Mouse (Mus musculus): Measurements from ENCODE around the gene Hes5.

The Hes5 gene

DNA sequence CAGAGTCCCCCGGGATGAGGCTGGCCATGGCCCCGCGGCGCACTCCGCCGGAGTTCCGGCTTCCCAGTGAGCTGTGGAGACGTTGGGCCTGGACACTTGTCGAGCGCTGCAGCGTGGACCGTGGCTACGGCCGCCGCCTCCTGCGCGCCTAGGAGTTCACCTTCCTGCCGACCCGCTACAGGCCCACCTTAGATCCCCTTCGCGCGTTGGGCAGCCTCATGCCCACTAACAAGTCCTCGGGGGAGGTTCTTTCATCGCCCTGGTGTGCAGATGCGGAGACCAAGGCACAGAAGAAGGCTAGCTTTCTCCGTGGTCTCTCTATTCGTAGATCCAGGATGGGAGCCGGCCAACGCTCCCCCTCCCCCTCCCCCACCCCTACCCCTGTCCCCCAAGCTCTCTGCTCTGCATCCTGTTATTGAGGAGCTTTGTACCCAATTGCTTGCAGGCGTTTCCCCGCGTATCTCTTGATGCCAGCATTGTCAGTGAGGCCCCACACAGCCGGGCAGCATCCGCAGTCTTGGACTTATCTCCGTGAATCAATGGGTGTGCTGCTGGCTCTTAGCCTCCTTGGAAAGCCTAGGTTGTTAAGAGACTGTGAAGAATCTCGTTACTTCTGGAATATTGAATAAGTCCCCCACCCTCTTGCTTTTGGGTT, 4.0 kb downstream of the Hes5 start:
- DNase-seq: peak; percentile 53 to 56

DNA sequence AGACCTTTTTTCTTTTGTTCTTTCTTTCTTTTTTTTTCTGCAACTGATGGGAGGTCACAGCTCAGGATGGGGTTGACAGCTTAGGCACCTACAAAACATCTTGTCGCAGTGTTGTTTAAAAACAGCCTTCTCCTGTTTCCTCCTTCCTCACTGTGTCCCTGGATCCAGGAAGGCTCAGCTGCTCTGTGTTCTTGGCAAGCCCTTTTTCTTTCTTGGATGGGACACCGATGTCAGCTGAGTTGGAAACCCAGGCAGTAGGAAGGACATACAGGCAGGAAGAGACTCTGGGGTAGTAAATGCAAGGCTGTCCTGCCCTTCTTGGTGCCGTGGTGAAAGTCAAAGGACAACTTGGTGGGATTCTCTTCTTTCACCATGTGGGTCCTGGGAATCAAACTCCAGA, 5.1 kb downstream of the Hes5 start:
- DNase-seq: peak; percentile 46 to 57

DNA sequence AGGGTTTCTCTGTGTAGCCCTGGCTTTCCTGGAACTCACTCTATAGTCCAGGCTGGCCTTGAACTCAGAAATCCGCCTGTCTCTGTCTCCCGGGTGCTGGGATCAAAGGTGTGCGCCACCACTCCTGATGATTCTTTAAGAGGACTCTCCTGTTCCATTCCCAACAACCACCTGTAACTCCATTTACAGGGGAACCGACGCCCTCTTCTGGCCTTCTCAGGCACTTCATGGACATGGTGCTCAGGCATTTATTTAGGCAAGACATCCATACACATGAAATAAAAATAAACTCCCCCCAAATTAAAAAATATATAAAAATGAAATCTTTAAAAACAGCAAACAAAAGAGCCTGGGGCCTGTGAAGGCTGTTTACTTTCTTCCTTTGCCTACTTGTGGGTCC, 6.5 kb downstream of the Hes5 start:
- peak; percentile 80 to 86 for DNase-seq

DNA sequence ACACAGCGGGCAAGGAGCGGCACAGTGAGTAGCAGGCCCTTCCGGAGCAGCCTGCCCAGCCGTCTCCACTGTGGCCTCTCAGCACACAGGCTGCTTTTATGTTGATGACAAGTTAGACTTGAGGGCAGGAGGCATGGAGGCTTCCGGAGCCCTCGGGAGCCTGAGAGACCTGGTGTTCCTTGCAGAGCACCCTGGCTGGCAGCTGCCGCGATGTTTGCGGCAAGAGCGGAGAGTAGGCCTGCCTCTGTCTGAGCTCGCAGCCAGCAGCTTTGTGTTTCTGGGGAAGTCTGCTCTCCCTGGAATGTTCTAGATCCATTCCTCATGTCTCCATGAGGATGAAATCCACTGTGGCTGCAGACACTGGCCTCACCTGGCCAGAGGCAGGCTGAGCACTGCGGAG, 11.8 kb downstream of the Hes5 start:
- DNase-seq: no peak

DNA sequence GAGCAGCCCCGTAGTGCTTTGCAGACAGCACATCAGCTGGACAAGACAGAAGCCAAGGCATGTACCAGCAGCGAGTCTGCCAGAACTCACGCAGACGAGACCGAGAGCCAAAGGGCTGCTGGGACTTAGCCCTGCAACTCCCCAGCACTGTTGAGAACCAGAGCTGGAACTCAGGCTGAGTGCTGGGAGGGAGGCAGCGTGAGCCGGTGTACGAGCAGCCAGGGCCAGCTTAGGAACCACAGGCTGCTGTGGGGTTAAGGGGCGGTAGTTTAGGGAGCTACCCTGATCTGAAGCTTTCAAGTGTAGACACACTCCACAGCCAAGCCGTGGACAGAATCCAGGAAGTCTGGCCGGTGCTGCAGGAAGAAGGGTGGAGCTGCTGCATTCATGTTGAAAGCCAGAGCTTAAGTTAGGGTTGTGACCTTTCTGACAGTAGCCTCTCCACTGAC, 13.5 kb downstream of the Hes5 start:
- peak; percentile 58 to 69 for DNase-seq

DNA sequence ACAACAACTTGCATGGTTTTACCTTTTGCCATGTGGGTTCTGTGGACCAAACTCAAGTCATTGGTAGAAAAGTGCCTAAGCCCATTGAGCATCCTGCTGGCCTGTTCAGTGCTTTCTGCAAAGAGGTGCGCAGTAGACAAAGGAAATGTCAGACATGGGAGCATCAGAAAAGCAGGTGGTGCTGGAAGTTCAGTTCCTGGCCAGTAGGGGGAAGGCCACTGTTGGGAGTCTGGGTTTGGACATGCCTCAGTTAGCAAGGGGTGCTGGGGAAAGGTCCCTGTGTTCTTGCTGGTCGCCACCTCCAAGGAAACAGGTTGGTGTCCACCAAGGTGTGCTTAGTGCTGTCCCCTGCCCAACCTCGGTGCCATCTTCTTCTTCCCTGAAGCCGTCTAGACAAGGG, 19.4 kb downstream of the Hes5 start:
- DNase-seq: peak in 1 of 2 experiments; percentile 50

DNA sequence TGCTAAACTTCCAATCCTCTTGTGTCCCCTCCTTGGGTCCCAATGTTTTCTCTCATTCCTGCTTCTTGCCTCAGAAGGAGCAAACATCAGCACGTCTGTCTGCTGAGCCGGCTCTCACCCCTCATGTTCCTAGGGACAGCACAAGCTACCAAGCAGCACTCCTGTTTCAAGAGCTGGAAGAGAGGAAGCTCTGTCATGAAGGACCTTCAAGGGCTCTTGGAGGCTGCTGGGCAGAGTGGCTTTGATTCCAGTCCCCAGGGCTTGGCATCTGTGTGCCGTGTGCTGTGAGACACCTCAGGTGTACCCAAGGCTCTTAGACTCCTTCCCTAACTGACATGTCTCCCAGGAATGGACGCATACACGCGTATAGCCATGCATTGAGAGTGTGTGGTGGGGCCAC, 20.4 kb downstream of the Hes5 start:
- DNase-seq: no peak

DNA sequence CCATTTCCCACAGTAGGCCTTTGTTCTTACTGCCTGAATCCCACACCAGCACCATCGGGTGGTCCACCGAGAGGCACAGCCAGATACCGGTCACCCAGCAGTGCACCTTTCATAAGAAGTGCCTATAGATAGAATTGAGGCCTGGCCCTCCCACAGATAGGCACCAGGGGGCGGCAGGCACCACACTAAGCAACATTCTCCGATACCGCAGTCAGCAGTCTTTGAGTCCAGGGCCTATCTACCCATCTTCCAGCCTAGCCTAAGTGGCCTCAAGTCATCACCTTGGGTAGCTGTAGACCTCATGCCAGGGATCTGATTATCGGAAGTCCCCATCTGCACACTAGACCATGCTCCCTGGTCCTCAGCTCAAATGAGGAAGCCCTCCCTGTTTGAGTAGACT, 20.8 kb downstream of the Hes5 start:
- DNase-seq: peak; percentile 82 to 84

DNA sequence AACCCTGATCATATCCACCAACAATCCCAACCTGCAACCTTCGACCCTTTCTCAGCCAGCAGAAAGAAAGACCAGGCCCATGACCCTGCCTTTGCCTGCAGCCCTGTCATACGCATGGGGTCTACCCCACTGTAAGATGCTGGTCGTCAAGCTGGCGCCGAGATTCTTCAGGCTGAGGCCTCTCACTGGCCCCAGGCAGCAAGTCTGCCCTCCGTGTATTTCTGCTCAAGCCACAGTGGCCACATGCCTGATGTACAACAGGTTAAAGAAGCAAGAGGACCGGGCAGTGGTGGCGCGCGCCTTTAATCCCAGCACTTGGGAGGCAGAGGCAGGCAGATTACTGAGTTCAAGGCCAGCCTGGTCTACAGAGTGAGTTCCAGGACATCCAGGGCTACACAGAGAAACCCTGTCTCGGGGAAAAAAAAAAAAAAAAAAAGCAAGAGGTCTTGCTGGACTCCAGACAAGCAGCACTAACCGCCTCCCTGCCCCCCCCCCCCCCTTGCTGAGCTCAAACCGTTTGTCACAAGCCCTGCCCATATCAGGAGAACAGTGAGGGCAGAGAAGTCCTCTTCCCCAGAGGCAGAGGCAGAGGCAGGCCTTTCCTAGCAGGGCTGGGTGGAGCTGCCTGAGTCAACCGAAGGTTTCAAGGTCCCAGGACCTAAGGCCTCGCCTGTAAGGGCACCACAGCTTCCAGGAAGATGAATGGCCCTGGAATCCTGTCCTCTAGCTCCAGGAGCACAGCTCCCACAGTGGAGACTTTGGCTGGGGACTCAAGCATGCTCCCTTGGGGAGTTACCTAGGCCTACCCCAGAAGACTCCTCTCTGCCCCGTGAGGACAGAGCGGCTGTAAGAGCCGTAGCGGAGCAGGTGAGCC, 21.8 kb downstream of the Hes5 start:
- DNase-seq: no peak

DNA sequence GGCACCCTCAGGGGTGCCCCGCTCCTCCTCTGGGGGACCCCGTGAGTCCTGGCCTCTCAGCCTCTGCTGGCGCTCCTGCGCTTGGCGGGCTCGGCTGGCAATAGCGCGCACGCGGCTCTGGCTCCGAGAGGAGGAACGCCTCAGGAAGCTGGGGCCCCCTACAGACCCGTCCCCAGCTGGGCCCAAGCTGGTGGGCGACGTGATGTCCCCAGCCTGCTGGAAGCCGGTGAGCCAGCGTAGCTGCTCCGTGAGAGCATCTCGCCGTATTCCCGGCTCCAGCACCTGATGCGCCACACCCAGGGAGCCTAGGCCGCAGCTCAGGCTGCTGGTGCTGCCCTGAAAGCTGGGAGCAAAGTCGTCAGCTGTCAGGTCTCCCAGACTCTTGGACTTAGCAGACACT, 23.0 kb downstream of the Hes5 start:
- DNase-seq: peak; percentile 39 to 43

DNA sequence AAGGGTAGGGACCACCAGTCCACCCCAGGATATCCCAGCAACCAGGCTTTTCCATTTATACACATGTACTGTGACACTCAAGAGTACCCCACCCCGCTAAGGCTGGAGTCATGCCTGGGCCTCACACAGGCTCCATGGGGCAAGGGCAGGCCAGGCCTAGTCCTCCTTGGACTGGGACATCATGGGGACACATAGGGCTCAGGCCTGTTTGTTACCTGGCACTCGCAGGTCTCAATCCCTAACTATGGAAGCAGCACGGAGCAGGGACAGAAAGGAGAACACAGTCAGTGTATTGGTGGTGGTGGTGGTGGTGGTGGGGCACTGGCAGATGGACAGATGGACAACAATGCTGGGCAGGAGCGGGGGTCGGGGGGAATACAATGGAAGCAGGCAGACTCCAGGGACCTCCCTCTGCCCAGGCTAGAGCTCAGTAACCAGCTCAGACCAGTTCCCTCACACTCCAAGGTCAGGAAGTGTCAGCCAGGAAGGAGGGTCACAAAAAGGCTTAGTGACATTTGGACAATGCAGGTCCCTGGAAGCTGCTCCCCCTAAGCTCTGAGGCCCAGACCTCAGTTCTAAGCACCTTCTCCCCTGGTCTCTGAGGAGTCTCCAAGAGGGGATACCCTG, 24.5 kb downstream of the Hes5 start:
- no peak for DNase-seq

DNA sequence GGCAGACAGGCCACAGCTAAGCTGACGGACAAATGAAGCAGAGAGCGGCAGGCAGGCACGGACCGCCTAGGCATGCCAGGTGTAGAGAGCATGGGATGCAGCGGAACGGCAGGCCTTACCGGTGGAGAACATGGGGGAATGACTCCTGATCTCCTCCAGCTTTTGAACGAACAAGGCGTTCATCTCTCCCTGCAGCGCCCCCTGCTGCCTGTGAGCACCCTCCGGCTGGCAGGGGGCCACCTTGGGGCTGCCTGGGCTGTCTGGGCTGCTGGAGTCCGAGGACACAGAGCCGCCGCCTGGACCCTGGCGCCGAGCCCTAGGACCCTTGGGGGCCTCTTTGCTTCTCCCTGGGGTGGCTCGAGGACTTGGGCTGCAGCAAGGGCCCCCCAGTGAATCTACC, 25.4 kb downstream of the Hes5 start:
- DNase-seq: peak; percentile 84 to 88

DNA sequence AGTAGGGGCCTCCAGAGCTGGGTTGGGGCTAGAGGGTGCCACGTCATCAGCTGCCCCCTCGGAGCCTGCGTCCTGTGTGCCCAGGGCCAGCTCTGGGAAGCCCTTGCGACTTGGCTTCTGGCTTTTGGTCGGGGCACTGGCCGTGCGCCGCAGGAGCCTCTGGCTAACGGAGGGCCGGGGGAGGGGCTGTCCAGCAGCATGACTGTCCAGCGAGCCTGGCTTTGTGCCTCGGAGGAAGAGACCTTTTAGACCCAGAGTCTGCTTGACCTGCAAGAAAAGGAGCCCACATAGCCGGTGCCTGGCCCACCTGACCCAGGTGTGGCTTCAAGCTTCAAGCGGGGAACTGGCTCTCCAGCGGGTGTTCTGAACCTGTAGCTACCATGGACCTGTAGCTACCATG, 26.0 kb downstream of the Hes5 start:
- no peak for DNase-seq

DNA sequence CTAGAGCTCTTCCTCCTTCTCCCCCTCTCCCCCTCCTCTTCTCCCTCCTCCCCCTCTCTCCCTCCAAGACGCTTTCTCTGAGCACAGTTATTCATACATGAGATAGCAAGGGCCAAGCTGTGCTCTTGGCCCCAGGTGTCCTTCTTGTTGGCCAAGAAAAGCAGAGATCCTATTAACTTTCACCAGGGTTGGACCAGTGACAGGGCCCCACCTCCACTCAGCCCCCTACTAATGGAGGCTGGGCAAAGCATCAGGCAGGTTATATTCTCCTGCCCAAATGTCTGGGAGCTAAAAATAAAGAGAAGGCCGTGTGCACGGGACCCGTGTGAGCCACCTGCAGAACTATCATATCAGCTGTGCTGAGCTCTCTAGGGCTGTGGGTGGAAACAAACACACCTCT, 34.2 kb downstream of the Hes5 start:
- DNase-seq: peak; percentile 70 to 78

DNA sequence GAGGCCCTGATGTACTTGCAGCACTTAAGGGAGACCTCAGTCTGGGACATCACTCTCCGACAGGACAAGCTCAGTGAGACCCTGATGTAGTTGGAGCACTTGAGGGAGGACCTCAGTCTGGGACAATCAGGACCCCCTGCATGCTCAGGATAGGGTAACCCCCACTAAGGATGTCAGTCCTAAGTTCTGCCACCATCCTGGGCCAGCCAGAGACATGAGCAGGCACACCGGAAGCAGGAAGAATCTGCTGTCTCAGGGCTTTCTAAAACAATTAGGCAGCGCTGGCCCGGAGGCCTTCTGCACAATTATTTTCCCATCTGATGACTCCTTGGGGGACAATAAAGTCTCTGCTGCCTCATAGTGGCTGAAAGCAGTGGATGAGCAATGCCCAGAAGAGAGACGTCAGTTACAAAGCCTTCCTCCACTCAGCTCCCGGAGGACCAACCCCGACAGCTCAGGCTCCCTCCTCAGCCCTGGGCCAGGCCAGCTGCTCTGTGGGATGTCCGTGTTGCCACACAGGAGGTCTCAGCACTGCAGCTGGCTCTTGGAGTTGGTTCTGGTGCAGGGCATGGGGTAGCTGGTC, 35.9 kb downstream of the Hes5 start:
- DNase-seq: peak; percentile 40 to 51

DNA sequence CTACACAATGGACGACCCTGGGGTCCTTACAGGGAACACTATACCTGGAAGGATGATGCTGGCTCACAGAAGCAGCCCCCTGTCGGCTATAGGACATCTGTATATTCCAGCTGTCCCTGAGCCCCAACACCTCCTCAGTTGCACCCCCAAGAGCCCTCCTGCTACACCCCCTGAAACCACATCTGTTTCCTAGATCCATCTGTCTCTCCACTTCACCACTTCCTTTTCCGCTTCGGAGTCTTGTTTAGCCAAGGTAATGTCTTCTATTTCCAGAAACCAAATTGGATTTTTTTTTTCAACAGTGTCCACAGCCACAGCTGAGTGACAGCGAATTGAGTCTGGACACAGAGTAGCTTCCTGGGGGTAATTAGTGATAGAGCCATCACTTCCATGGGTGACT, 38.7 kb downstream of the Hes5 start:
- no peak for DNase-seq

DNA sequence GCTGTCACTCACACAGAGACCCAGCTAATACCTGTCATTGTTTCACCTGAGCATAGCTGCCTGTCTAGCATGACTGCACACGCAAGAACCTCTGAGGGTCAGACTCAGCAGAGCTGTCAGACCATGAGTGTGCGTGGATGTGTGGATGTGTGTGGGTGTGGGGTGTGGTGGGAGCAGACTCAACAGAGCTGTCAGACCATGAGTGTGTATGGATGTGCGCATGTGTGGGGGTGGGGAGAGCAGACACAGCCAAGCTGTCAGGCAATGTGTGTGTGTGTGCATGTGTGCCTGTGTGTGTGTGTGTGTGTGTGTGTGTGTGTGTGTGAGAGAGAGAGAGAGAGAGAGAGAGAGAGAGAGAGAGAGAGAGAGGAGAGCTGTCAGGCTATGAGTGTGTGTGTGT, 44.6 kb downstream of the Hes5 start:
- no peak for DNase-seq

DNA sequence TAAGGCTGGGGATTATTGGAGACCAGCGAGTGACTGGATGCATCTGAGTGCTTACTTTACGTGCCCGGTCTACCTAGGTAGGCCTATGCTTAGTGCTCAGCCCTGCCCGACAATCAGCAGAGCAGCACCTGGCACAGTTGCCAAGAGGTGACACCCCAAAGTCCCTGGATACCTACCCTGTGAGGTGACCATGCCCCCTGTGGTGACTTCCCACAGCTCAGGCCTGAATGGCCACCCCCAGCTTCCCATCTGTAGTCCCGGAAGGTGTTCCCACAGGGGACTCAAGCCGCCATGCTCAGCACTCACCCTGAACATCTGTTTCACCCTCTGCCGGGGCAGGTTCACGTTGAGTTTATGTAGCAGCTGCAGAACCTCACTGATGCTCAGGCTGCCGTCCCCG, 45.6 kb downstream of the Hes5 start:
- DNase-seq: no peak

DNA sequence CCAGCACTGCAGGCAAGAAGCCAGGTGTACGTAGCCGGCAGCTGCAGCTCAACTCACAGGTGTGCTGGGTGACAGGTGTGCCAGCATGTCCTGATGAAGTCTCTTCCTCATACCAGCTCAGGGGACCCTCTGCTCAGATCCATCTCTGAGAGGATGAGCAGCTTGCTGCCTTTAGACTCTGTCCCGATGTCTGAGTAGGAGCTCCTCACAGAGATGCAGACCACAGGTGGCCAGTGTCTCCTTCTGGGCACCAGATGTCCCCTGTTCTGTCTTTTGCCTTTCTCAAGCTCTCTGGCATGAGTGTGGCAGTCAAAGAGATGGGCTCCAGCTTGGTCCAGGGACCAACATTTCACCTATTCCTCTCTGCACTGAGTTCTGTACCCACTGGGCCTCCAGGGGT, 46.9 kb downstream of the Hes5 start:
- DNase-seq: peak in 1 of 2 experiments; percentile 52

DNA sequence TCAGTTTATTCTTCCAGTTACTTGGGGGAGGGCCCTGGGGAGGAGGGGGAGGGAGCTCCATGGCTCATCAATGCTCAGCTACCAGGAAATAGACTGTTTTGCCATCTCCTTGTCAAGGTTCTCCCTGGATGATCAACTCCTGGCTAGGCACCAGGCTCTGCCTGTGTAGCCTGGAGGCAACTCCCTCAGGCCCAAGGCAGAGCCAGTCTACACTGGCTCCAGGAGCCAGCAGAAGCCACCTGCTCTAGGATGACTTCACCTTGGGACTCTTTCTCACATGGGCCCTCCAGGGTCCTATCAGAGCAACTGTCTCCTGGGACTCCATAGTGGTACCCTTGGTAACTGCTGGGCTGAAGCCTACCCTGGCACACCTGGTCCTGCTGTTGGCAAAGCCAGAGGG, 47.4 kb downstream of the Hes5 start:
- no peak for DNase-seq

DNA sequence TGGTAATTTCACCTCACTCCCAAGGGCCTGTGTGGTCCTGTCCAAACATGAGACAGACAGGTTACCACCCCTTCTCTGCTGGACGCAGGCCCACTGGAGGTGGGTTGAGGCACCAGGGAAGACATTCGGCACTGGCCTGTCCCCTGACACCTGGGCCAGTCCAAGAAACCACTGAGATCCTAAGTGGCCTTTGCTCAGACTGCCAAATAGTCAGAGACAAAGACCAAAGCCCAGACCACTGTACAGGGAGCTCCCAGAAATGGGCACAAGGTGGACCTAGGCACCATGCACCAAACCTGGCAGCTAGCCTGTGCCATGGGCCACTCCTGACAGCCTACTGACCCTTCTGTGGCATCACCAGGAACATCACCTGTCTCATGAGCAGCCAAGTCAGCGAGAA, 48.5 kb downstream of the Hes5 start:
- peak in 1 of 2 experiments; percentile 37 for DNase-seq

DNA sequence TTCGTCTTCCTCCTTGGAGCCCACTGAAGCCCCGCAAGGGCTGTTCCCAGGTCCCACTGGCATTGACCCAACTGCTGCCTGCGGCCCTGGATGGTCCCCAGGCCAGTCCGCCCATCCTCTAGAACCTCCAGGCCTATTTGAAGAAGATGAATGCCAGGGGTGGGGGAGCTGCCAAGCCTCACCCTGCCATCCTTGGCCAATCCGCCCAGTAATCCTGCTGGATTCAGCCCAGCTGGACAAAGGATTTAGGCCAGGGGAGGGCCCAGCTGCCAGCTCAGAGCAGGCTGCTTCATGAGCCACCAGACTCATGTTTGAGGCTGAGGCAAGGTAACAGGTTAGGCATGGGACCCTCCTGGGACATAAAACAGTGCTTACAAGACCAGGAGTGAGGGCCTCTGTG, 50.1 kb downstream of the Hes5 start:
- DNase-seq: peak; percentile 97

DNA sequence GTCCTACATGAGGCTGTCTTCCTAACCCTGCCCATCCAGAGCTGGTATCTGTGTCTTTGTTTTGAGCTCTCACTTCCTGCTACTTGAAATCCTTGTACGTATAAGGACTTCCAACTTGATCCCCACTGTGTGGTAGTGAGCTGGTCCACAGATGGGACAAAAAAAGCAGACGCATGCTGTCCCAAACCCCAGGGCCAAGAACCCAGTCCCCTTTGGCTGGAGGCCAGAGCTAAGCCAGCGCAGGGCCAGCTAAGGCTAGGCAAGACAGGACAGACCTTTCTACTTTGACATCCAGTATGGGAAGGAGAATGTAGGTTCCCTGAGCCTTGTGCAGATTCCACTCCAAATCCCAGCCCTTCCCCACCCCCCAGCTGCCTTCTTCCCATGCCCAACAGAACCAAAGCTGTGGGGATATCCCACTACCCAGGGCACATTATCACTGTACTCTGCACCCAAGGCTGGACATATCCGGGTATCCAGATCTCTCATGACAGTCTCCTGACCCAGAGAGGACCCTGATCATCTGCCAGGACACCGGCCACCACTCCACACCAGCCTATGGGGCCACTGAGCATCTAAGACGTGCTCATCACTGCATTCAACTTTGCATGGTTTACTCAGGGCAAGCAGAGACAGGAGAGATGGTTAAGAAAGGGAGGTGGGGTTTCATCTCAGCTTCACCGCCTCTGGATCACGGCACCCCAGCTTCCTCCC, 50.7 kb downstream of the Hes5 start:
- DNase-seq: peak; percentile 86 to 89
